Mouse (Mus musculus) erythroblast, embryonic 14.5 days (primary cell): ENCODE measurements around the gene Gemin5. TPM values are rescaled to one million over a fixed set of nuclear protein-coding genes. Genes with fewer than 3 reads are reported as not detected.

Source experiments
- H3K27me3 ChIP-seq: 2 replicates; pipeline ENCODE4 v1.6.1; 2012; ENCODE audit warnings: inconsistent platforms; ENCODE audit not compliant: control insufficient read depth
- H3K36me3 ChIP-seq: 2 replicates; pipeline ENCODE4 v1.6.1; 2012; ENCODE audit warnings: mild to moderate bottlenecking, inconsistent platforms; ENCODE audit not compliant: control insufficient read depth
- H3K4me1 ChIP-seq: 2 replicates; pipeline ENCODE4 v1.6.1; 2012; ENCODE audit warnings: inconsistent platforms; ENCODE audit not compliant: control insufficient read depth
- H3K4me3 ChIP-seq: replicated peaks from 2 replicates; pipeline ENCODE3; 2012; ENCODE audit warnings: moderate library complexity, mild to moderate bottlenecking, inconsistent platforms
- H3K9me3 ChIP-seq: 2 replicates; pipeline ENCODE4 v1.6.1; 2012; ENCODE audit warnings: low read length, inconsistent platforms, mixed read lengths; ENCODE audit not compliant: control insufficient read depth
- GATA1 ChIP-seq: IDR thresholded peaks from 2 replicates; pipeline ENCODE4 v1.6.1; 2012; ENCODE audit warnings: low read length, inconsistent platforms, mixed read lengths
- TAL1 ChIP-seq: IDR thresholded peaks from 3 replicates; pipeline ENCODE4 v1.6.1; 2012; ENCODE audit warnings: low read length, inconsistent platforms, mixed read lengths
- polyA plus RNA-seq: library from polyadenylated mRNA; stranded (reverse); fragments of >175 nt; gene quantifications from 2 replicates; pipeline ENCODE4 v1.2.3, GENCODE M21; 2012

Gene Gemin5
- polyA plus RNA-seq, 1 experiment, result 0.29 TPM

DNA sequence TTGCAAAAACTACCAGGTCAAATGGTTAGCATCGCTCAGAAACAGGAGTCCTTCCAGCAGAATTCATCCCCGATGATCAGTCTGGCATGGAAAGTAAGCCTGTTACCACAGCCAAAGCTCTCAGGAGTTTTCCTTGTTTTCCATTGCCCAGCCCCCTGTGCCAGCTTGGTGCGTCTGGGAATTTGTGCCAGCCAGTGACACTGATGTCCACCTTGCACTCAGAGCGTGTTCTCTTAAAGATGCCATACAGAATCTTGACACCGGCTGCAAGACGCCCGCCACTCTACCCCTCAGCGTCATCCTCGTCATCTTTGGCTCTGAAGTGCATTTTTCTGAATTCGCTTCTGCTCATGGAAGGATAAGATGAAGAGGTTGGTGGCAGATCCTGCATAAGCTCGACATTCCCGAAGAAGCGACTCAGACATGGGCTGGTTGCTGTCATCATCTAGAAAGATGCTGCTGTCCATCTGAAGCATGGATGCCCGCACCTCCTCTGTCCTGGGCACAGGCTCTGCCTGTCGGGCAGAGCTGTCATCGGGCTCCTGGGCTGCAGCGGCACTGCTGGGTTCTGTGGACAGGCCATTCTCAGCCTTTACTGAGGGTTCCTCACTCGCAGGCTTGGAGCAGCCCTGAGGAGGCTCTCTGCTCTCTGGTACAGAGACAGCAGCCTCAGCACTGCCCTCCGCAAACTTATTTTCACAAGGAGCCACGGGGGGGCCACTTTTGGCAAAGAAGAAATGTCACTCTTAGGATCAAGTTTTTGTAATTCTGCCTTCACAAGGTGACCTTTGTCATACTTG is 71.3 kb downstream of the Gemin5 start:
- Histone ChIP-seq H3K9me3 (no peaks in the 10 kb centered on the region), H3K4me3 (no peak overlapping the region), H3K4me1 (peaks cover 17% of the 10 kb centered on the region), H3K36me3 (no peaks in the 10 kb centered on the region), H3K27me3 (peaks cover 29% of the 10 kb centered on the region)
- TF ChIP-seq GATA1 (no peak), TAL1 (no peak)

DNA sequence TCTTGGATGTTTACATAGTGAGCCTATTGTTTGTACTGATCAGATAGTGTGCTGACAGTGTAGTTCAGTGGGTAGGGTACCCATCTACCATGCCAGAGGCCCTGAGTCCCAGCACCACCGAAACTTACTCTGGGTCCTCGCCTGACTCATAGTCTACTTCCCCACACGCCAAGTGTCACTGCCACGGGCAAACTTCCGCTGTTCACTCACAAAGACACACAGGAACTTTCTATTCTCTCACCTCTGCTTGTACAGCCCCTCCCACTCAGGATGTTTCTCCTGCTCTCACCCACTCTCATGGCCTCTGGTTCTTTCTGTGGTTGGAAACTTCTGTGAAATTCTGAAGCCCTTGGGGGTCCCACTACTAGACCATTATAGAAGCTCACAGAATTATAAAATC is 72.2 kb downstream of the Gemin5 start:
- no peaks in the 10 kb centered on the region for H3K36me3 ChIP-seq
- H3K27me3 ChIP-seq, result peaks cover 29% of the 10 kb centered on the region
- H3K9me3 ChIP-seq, result no peaks in the 10 kb centered on the region
- TF ChIP-seq GATA1 (no peak), TAL1 (no peak)
- no peak overlapping the region for H3K4me3 ChIP-seq
- peaks cover 13% of the 10 kb centered on the region for H3K4me1 ChIP-seq

- Histone ChIP-seq H3K9me3 (no peaks in the 10 kb centered on the region), H3K4me1 (peaks cover 13% of the 10 kb centered on the region), H3K4me3 (no peak overlapping the region), H3K36me3 (no peaks in the 10 kb centered on the region), H3K27me3 (peaks cover 29% of the 10 kb centered on the region)
- TF ChIP-seq TAL1, result no peak
- TF ChIP-seq GATA1, result no peak
Observed at GRCm38 (mm10) chr11:58095561-58095960, 72.8 kb downstream of the Gemin5 start.

GRCm38 (mm10) chr11:58094766-58095165 is 73.6 kb downstream of the Gemin5 start:
- TF ChIP-seq TAL1, result no peak
- TF ChIP-seq GATA1, result no peak
- Histone ChIP-seq H3K9me3 (no peaks in the 10 kb centered on the region), H3K27me3 (peaks cover 29% of the 10 kb centered on the region), H3K36me3 (no peaks in the 10 kb centered on the region), H3K4me1 (peaks cover 13% of the 10 kb centered on the region), H3K4me3 (no peak overlapping the region)

- Histone ChIP-seq H3K4me3 (peak within 1 kb of the TSS; percentile 40), H3K9me3 (no peaks in the 10 kb centered on the region), H3K36me3 (no peaks in the 10 kb centered on the region), H3K27me3 (peaks cover 24% of the 10 kb centered on the region), H3K4me1 (peaks cover 13% of the 10 kb centered on the region)
- TF ChIP-seq TAL1 (no peak), GATA1 (no peak)
Observed at GRCm38 (mm10) chr11:58093021-58093528, 75.3 kb downstream of the Gemin5 start, which contains the start of gene Gm12248. TSS of gene Gm12248 (minus strand) at chr11:58093134.

GRCm38 (mm10) chr11:58092541-58092940 is 75.8 kb downstream of the Gemin5 start:
- peaks cover 11% of the 10 kb centered on the region for H3K4me1 ChIP-seq
- H3K27me3 ChIP-seq, result peaks cover 19% of the 10 kb centered on the region
- H3K9me3 ChIP-seq, result no peaks in the 10 kb centered on the region
- TF ChIP-seq GATA1 (no peak), TAL1 (no peak)
- no peaks in the 10 kb centered on the region for H3K36me3 ChIP-seq
- peak overlapping the region; percentile 40 for H3K4me3 ChIP-seq

- 0 out of 2 replicates have a peak, but pooled peaks cover 3% of the 10 kb centered on the region for H3K27me3 ChIP-seq
- no peaks in the 10 kb centered on the region for H3K36me3 ChIP-seq
- H3K4me1 ChIP-seq, result no peaks in the 10 kb centered on the region
- peaks cover 2% of the 10 kb centered on the region; the same call in 1 of the 2 replicates for H3K9me3 ChIP-seq
- TF ChIP-seq TAL1, result no peak
- no peak for TF ChIP-seq GATA1
- H3K4me3 ChIP-seq, result no peak overlapping the region
Observed at GRCm38 (mm10) chr11:58081716-58082115, 86.6 kb downstream of the Gemin5 start.

GRCm38 (mm10) chr11:58077270-58077669 is 91.1 kb downstream of the Gemin5 start:
- H3K4me1 ChIP-seq, result no peaks in the 10 kb centered on the region
- 0 out of 2 replicates have a peak, but pooled peaks cover 3% of the 10 kb centered on the region for H3K27me3 ChIP-seq
- peaks cover 2% of the 10 kb centered on the region; the same call in 1 of the 2 replicates for H3K9me3 ChIP-seq
- TF ChIP-seq TAL1, result no peak
- no peak for TF ChIP-seq GATA1
- no peak overlapping the region for H3K4me3 ChIP-seq
- no peaks in the 10 kb centered on the region for H3K36me3 ChIP-seq

DNA sequence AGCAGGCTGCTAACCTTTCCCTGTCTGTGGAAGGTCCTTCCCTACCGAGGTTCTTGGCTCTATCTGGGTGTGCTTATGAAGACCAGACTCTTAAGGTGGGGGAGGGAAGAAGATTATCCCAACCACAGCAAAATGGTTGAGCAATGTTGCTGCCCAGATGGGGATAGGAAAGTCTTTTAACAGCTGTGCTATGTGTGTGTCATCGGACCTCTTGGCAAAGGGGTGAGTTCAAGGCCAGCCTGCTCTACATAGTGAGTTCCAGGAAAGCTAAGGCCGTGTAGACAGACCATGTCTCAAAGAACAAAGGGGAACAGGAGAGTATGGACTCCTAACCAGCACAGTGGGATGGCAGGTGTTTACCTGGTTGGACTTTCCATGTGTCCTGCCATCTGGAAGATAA is 95.4 kb downstream of the Gemin5 start:
- 0 out of 2 replicates have a peak, but pooled peaks cover 2% of the 10 kb centered on the region for H3K27me3 ChIP-seq
- no peak overlapping the region for H3K4me3 ChIP-seq
- no peak for TF ChIP-seq GATA1
- TF ChIP-seq TAL1, result no peak
- no peaks in the 10 kb centered on the region for H3K4me1 ChIP-seq
- H3K9me3 ChIP-seq, result no peaks in the 10 kb centered on the region; the same call in 1 of the 2 replicates
- no peaks in the 10 kb centered on the region for H3K36me3 ChIP-seq

Other genes with a start within 250 kb of the Gemin5 start
- gene Larp1, start 159.5 kb downstream of the Gemin5 start, polyA plus RNA-seq, result 31.7 and 32.8 TPM in 2 replicates
- not detected in 2 replicates for gene Gm12248, start 75.4 kb downstream of the Gemin5 start, polyA plus RNA-seq
- 0.36 and 0.37 TPM in 2 replicates for gene Cnot8, start 64.4 kb downstream of the Gemin5 start, polyA plus RNA-seq
- gene Mrpl22, start 3.1 kb upstream of the Gemin5 start, polyA plus RNA-seq, result 2.0 and 2.9 TPM in 2 replicates
- 2.2 and 2.7 TPM in 2 replicates for gene Igtp, start 31.0 kb upstream of the Gemin5 start, polyA plus RNA-seq
- 0.61 and 0.98 TPM in 2 replicates for gene Irgm2, start 31.1 kb upstream of the Gemin5 start, polyA plus RNA-seq
- gene 4930438A08Rik, start 106.3 kb upstream of the Gemin5 start, polyA plus RNA-seq, result not detected in 2 replicates
- 1.1 and 1.6 TPM in 2 replicates for gene Zfp692, start 138.5 kb upstream of the Gemin5 start, polyA plus RNA-seq
- 1.8 and 2.6 TPM in 2 replicates for gene Zfp672, start 161.8 kb upstream of the Gemin5 start, polyA plus RNA-seq
- 3.4 and 5.6 TPM in 2 replicates for gene Sh3bp5l, start 162.2 kb upstream of the Gemin5 start, polyA plus RNA-seq
- not detected in 2 replicates for gene Lypd8, start 210.5 kb upstream of the Gemin5 start, polyA plus RNA-seq